Mouse (Mus musculus) B cell, adult (primary cell): ENCODE measurements around the gene Gm20873. TPM values are rescaled to one million over a fixed set of nuclear protein-coding genes. Genes with fewer than 3 reads are reported as not detected.

ENCODE experiments used
- total RNA-seq: library from RNA; stranded (reverse); gene quantifications from 4 replicates; pipeline ENCODE4 v1.2.4, GENCODE M21; 2023; ENCODE audit not compliant: inconsistent age

Gene Gm20873
- total RNA-seq: not detected in 4 replicates

DNA sequence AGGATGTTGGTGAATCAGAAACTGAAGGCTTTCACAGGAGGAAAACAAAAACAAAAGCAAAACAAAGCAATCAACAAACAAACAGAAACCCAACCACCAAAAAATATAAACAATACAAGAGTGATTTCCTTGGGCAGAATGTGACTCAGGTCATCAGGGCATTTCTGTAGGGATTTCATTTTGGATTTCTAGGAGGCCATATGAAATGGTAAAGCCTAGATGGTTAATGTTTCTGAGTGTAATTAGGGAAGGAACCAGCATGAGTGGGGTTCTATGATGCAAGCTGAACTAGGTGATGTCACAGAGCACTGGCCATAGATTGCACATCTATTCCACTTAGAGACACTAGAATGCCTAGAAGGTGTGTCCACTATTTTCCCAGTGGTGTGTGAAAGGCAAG, at the start of gene Gm20873:
Gene Gm20873, plus strand, starts transcription at position 301 of the 400 bp plus-strand sequence.

GRCm38 (mm10) chrY:6237895-6238294, 29.0 kb upstream of the Gm20873 start, which contains the start of gene Gm21746:
Gm21746 (minus strand) TSS chrY:6237995.

Other genes with a start within 250 kb of the Gm20873 start
- gene Gm21746, start 29.1 kb upstream of the Gm20873 start, total RNA-seq: not detected in 4 replicates